Mouse (Mus musculus): ENCODE results near the gene Ubr1. TPM values are rescaled to one million over a fixed set of nuclear protein-coding genes. Genes with fewer than 3 reads are reported as not detected.

Ubr1 gene
- 39.1 and 42.3 TPM in 2 replicates for polyA plus RNA-seq (2015; fragmentation: Nextera tagmentation; extraction: Ambion mirVana)

DNA sequence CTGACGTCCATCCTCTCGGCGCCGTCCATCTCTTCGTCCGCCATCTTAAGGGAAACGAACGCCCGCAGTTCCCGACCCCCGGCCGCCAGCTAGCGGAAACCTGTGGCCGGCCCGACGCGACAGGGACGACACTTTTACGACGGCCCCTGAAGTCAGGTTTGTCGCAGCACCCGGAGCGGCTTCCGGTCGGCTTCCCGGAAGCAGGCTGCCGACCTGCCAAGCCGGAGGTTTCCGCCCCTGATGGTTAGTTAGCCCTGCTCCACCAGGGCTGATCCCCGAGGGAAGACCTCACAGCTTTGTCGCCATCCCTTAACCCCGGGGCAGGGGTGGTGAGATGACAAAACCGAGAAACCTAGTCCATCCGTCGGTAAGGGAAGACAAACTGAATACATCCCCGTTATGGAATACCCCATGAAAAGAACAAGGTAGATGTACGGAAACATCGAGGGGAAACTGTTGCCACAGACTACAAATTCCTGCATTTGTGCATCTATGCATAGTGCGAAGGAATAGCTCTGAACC lies at the start of gene Ubr1:
Gene Ubr1, minus strand, starts transcription at position 157 of the 522 bp plus-strand sequence.
- H3K4me2 ChIP-seq (ENCODE audit: low read length), result peak within 1 kb of the TSS; percentile 67
- H3K36me3 ChIP-seq (ENCODE audit: control insufficient read depth, insufficient read depth), result no peaks in the 10 kb centered on the region
- H3K27ac ChIP-seq (ENCODE audit: low read length), result peak within 1 kb of the TSS; percentile 81
- WGBS, result under 1% methylated on average over 39 of the region's 39 CpGs
- no peaks in the 10 kb centered on the region for H3K27me3 ChIP-seq (replicated peaks; ENCODE audit: control insufficient read depth, insufficient read depth, low read length)
- H3K4me3 ChIP-seq (replicated peaks; ENCODE audit: low read length), result peak within 1 kb of the TSS; percentile 91
- peak; percentile 94 for ATAC-seq
- H3K4me1 ChIP-seq (replicated peaks; ENCODE audit: control insufficient read depth, insufficient read depth, low read length), result peaks cover 16% of the 10 kb centered on the region
- H3K9me3 ChIP-seq (ENCODE audit: control insufficient read depth, low read length), result no peaks in the 10 kb centered on the region
- peak within 1 kb of the TSS; percentile 95 for H3K9ac ChIP-seq (replicated peaks; ENCODE audit: low read depth, low read length)

- WGBS, result 90% methylated on average over 1 of the region's 1 CpGs
Measured at GRCm38 (mm10) chr2:121017151-121017550, 46.6 kb upstream of the Ubr1 start.

GRCm38 (mm10) chr2:121016226-121016625 lies 45.7 kb upstream of the Ubr1 start:
- Histone ChIP-seq H3K4me3 (replicated peaks; ENCODE audit: low read length) (no peak overlapping the region), H3K27me3 (replicated peaks; ENCODE audit: control insufficient read depth, insufficient read depth, low read length) (no peaks in the 10 kb centered on the region), H3K4me1 (replicated peaks; ENCODE audit: control insufficient read depth, insufficient read depth, low read length) (no peaks in the 10 kb centered on the region), H3K4me2 (ENCODE audit: low read length) (no peak overlapping the region), H3K9me3 (ENCODE audit: control insufficient read depth, low read length) (peaks cover 3% of the 10 kb centered on the region; the same call in 1 of the 2 replicates), H3K36me3 (ENCODE audit: control insufficient read depth, insufficient read depth) (peaks cover 22% of the 10 kb centered on the region), H3K27ac (ENCODE audit: low read length) (no peak overlapping the region), H3K9ac (replicated peaks; ENCODE audit: low read depth, low read length) (no peak overlapping the region)
- ATAC-seq, result no peak
- 85% methylated on average over 9 of the region's 9 CpGs for WGBS

More at GRCm38 (mm10) chr2:121017151-121017550, 46.6 kb upstream of the Ubr1 start:
- no peak for ATAC-seq
- H3K4me3 ChIP-seq (replicated peaks; ENCODE audit: low read length), result no peak overlapping the region
- no peak overlapping the region for H3K4me2 ChIP-seq (ENCODE audit: low read length)
- peaks cover 19% of the 10 kb centered on the region for H3K36me3 ChIP-seq (ENCODE audit: control insufficient read depth, insufficient read depth)
- no peak overlapping the region for H3K9ac ChIP-seq (replicated peaks; ENCODE audit: low read depth, low read length)
- no peak overlapping the region for H3K27ac ChIP-seq (ENCODE audit: low read length)
- no peaks in the 10 kb centered on the region for H3K27me3 ChIP-seq (replicated peaks; ENCODE audit: control insufficient read depth, insufficient read depth, low read length)
- H3K4me1 ChIP-seq (replicated peaks; ENCODE audit: control insufficient read depth, insufficient read depth, low read length), result no peaks in the 10 kb centered on the region
- peaks cover 3% of the 10 kb centered on the region; the same call in 1 of the 2 replicates for H3K9me3 ChIP-seq (ENCODE audit: control insufficient read depth, low read length)

GRCm38 (mm10) chr2:121015507-121015906 lies 45.0 kb upstream of the Ubr1 start:
- Histone ChIP-seq H3K27ac (ENCODE audit: low read length) (no peak overlapping the region), H3K4me3 (replicated peaks; ENCODE audit: low read length) (no peak overlapping the region), H3K27me3 (replicated peaks; ENCODE audit: control insufficient read depth, insufficient read depth, low read length) (no peaks in the 10 kb centered on the region), H3K36me3 (ENCODE audit: control insufficient read depth, insufficient read depth) (peaks cover 22% of the 10 kb centered on the region), H3K4me1 (replicated peaks; ENCODE audit: control insufficient read depth, insufficient read depth, low read length) (no peaks in the 10 kb centered on the region), H3K9me3 (ENCODE audit: control insufficient read depth, low read length) (peaks cover 3% of the 10 kb centered on the region; the same call in 1 of the 2 replicates), H3K9ac (replicated peaks; ENCODE audit: low read depth, low read length) (no peak overlapping the region), H3K4me2 (ENCODE audit: low read length) (no peak overlapping the region)
- 87% methylated on average over 2 of the region's 2 CpGs for WGBS
- ATAC-seq, result no peak

DNA sequence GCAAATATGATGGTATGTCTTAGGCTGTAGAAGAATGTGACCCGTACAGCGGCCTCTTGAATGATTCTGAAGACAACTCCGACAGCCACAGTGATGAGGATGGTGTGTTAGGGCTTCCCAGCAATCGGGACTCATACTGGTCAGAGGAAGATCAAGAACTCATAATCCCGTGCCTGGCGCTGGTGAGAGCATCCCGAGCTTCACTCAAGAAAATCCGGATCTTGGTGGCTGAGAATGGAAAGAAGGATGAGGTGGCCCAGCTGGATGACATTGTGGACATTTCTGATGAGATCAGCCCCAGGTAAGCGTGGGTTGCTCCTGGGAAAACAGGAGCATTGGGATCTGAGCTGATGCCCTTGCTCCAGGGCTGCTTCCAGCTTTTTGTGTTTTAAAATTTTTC lies 42.2 kb upstream of the Ubr1 start:
- no peak overlapping the region for H3K4me2 ChIP-seq (ENCODE audit: low read length)
- WGBS, result 93% methylated on average over 9 of the region's 9 CpGs
- no peak overlapping the region for H3K4me3 ChIP-seq (replicated peaks; ENCODE audit: low read length)
- peaks cover under 1% of the 10 kb centered on the region; the same call in 1 of the 2 replicates for H3K9me3 ChIP-seq (ENCODE audit: control insufficient read depth, low read length)
- H3K27ac ChIP-seq (ENCODE audit: low read length), result no peak overlapping the region
- H3K4me1 ChIP-seq (replicated peaks; ENCODE audit: control insufficient read depth, insufficient read depth, low read length), result peaks cover 12% of the 10 kb centered on the region
- H3K9ac ChIP-seq (replicated peaks; ENCODE audit: low read depth, low read length), result no peak overlapping the region
- peaks cover 19% of the 10 kb centered on the region for H3K36me3 ChIP-seq (ENCODE audit: control insufficient read depth, insufficient read depth)
- ATAC-seq, result no peak
- no peaks in the 10 kb centered on the region for H3K27me3 ChIP-seq (replicated peaks; ENCODE audit: control insufficient read depth, insufficient read depth, low read length)

DNA sequence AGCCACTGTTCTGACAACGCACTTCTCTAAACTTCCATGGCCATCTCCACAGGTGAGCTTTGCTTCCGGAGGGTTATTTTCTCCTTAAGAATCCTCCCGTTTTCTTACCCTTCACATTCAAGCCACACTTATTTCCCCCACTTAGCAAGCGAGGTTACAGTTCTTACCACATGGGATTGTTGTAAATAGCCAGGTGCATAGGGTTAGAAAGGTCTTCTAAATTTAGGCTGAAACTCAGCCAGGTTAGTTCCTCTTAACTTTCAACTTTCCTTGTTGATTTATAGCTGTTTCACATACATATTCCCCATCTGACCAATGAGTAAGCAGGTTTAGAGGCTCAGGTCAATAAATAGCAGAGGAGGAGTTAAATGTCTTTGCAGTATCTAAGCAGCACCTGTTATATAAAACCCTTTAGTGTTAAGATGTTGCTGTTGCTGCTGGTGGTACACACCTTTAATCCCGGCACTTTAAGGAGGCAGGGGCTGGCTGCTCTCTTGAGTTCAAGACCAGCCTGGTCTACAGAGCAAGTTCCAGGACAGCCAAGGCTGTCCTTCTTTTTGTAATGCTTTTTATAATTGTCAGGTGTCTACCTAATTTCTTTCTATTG lies 38.7 kb upstream of the Ubr1 start:
- ATAC-seq, result no peak
- H3K27ac ChIP-seq (ENCODE audit: low read length), result no peak overlapping the region
- peak overlapping the region; percentile 92 for H3K4me3 ChIP-seq (replicated peaks; ENCODE audit: low read length)
- H3K4me1 ChIP-seq (replicated peaks; ENCODE audit: control insufficient read depth, insufficient read depth, low read length), result peaks cover 12% of the 10 kb centered on the region
- H3K9ac ChIP-seq (replicated peaks; ENCODE audit: low read depth, low read length), result peak overlapping the region; percentile 87
- H3K36me3 ChIP-seq (ENCODE audit: control insufficient read depth, insufficient read depth), result peaks cover 9% of the 10 kb centered on the region; the same call in 1 of the 2 replicates
- H3K9me3 ChIP-seq (ENCODE audit: control insufficient read depth, low read length), result no peaks in the 10 kb centered on the region
- WGBS, result 24% methylated on average over 5 of the region's 5 CpGs
- peak overlapping the region; percentile 88 for H3K4me2 ChIP-seq (ENCODE audit: low read length)
- no peaks in the 10 kb centered on the region for H3K27me3 ChIP-seq (replicated peaks; ENCODE audit: control insufficient read depth, insufficient read depth, low read length)

GRCm38 (mm10) chr2:121008664-121009007 lies 38.1 kb upstream of the Ubr1 start:
- ATAC-seq, result peak; percentile 53
- peaks cover 12% of the 10 kb centered on the region for H3K4me1 ChIP-seq (replicated peaks; ENCODE audit: control insufficient read depth, insufficient read depth, low read length)
- H3K9ac ChIP-seq (replicated peaks; ENCODE audit: low read depth, low read length), result peak overlapping the region; percentile 87
- H3K9me3 ChIP-seq (ENCODE audit: control insufficient read depth, low read length), result no peaks in the 10 kb centered on the region
- H3K36me3 ChIP-seq (ENCODE audit: control insufficient read depth, insufficient read depth), result peaks cover 9% of the 10 kb centered on the region; the same call in 1 of the 2 replicates
- under 1% methylated on average over 12 of the region's 12 CpGs for WGBS
- H3K4me3 ChIP-seq (replicated peaks; ENCODE audit: low read length), result peak overlapping the region; percentile 92
- H3K27ac ChIP-seq (ENCODE audit: low read length), result peak overlapping the region; percentile 58; the same call in 1 of the 2 replicates
- H3K27me3 ChIP-seq (replicated peaks; ENCODE audit: control insufficient read depth, insufficient read depth, low read length), result no peaks in the 10 kb centered on the region
- peak overlapping the region; percentile 88 for H3K4me2 ChIP-seq (ENCODE audit: low read length)

DNA sequence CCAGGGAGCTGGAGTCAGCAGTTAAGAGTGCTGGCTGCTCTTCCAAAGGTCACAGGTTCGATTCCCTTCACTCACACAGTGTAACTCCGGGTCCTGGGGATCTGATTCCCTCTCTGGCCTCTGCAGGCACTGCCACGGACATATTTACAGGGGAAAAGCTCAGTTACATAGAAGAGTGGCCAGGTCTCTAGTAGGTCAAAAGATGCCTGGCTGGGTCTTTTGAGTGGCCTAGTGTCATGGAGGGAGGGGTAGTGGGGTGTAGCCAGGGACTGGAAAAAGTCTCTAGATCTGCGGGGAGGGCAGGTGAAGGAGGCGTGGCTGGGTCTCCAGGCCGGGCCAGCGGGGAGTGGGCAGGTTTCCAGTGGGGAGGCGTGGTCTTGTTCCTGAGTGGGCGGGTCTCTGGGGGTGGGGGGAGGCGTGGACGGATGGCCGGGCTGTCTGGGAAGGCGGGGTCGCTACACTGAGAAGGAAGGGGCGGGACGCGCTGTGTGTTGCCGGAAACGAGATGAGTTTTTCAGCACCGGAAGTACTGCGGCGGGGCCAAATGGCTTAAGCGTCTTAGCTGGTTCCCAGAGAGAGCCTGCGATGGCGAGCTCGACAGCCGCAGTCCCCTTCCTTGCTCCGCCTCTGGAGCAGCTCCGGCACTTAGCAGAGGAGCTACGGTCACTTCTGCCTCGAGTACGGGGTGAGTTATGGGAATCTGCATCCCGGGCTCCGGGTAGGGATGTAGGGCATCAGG lies 37.6 kb upstream of the Ubr1 start, which contains the start of gene Ccndbp1:
Gene Ccndbp1, plus strand, starts transcription at position 479 of the 739 bp plus-strand sequence.
- peak within 1 kb of the TSS; percentile 58; the same call in 1 of the 2 replicates for H3K27ac ChIP-seq (ENCODE audit: low read length)
- peak within 1 kb of the TSS; percentile 87 for H3K9ac ChIP-seq (replicated peaks; ENCODE audit: low read depth, low read length)
- H3K4me2 ChIP-seq (ENCODE audit: low read length), result peak within 1 kb of the TSS; percentile 88
- H3K9me3 ChIP-seq (ENCODE audit: control insufficient read depth, low read length), result no peaks in the 10 kb centered on the region
- peaks cover 9% of the 10 kb centered on the region; the same call in 1 of the 2 replicates for H3K36me3 ChIP-seq (ENCODE audit: control insufficient read depth, insufficient read depth)
- peak; percentile 98 for ATAC-seq
- peaks cover 12% of the 10 kb centered on the region for H3K4me1 ChIP-seq (replicated peaks; ENCODE audit: control insufficient read depth, insufficient read depth, low read length)
- peak within 1 kb of the TSS; percentile 92 for H3K4me3 ChIP-seq (replicated peaks; ENCODE audit: low read length)
- WGBS, result 1% methylated on average over 34 of the region's 34 CpGs
- no peaks in the 10 kb centered on the region for H3K27me3 ChIP-seq (replicated peaks; ENCODE audit: control insufficient read depth, insufficient read depth, low read length)

DNA sequence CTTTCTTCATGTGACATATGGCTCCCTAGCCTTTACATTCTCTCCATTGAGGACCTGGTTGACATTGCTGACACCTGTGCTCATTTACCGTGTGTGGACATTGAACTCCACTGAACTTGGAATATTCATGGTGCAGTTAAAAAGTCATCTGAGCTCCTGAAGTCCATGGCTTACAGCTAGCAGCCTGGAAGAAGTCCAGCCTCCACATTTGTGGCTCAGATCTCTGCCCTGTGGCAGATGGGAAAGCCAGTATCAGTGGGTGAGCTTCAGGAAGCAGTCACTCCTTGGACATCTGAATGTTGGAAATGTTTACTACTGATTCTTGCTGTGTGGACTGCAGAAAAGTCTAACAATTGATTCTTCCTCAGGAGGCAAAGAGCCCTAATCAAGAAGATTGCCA lies 36.5 kb upstream of the Ubr1 start:
- H3K9ac ChIP-seq (replicated peaks; ENCODE audit: low read depth, low read length), result no peak overlapping the region
- H3K4me1 ChIP-seq (replicated peaks; ENCODE audit: control insufficient read depth, insufficient read depth, low read length), result peaks cover 12% of the 10 kb centered on the region
- H3K27me3 ChIP-seq (replicated peaks; ENCODE audit: control insufficient read depth, insufficient read depth, low read length), result no peaks in the 10 kb centered on the region
- H3K4me2 ChIP-seq (ENCODE audit: low read length), result no peak overlapping the region
- H3K4me3 ChIP-seq (replicated peaks; ENCODE audit: low read length), result no peak overlapping the region
- H3K27ac ChIP-seq (ENCODE audit: low read length), result no peak overlapping the region
- H3K9me3 ChIP-seq (ENCODE audit: control insufficient read depth, low read length), result no peaks in the 10 kb centered on the region
- no peak for ATAC-seq
- peaks cover 4% of the 10 kb centered on the region; the same call in 1 of the 2 replicates for H3K36me3 ChIP-seq (ENCODE audit: control insufficient read depth, insufficient read depth)
- WGBS, result 86% methylated on average over 1 of the region's 1 CpGs

Data from forebrain, embryonic 16.5 days (tissue).